Mouse (Mus musculus): Measurements from ENCODE around the gene Slc6a21. TPM values are rescaled to one million over a fixed set of nuclear protein-coding genes. Genes with fewer than 3 reads are reported as not detected.

Gene Slc6a21
- polyA plus RNA-seq, 1 experiment from 2014 or later = not detected

GRCm38 (mm10) chr7:45335056-45335455 is 57.7 kb downstream of the Slc6a21 start, which contains the start of gene Hrc:
Gene Hrc (plus strand): TSS chr7:45335290.
- no peaks in the 10 kb centered on the region for H3K27me3 ChIP-seq
- no peak for TF ChIP-seq CTCF (IDR thresholded peaks at IDR 0.05)
- ATAC-seq (no peak), DNase-seq (ENCODE audit: low read depth, low spot score) (no peak)
- in situ Hi-C loops (cut with MboI; ENCODE audit: low pct_unique_long_range_greater_than_20kb) = no loop called here
- POLR2A ChIA-PET = no interaction called here
- CTCF ChIA-PET = no interaction called here

- no peak for ATAC-seq
- CTCF ChIA-PET = interaction anchor here (1.3 kb wide), 1 partner anchor 31 kb away, joined by 4 read pairs; no protein-coding TSS in a partner anchor
These were observed 59.0 kb downstream of the Slc6a21 start for GRCm38 (mm10) chr7:45336319-45336718.

GRCm38 (mm10) chr7:45337469-45337868 is 60.2 kb downstream of the Slc6a21 start:
- no peaks in the 10 kb centered on the region for H3K27me3 ChIP-seq
- no peak for TF ChIP-seq CTCF (IDR thresholded peaks at IDR 0.05)
- ATAC-seq = no peak
- CTCF ChIA-PET = interaction anchor here (1.3 kb wide), 1 partner anchor 32 kb away, joined by 4 read pairs; no protein-coding TSS in a partner anchor
- DNase-seq (ENCODE audit: low read depth, low spot score) = no peak
- POLR2A ChIA-PET = no interaction called here
- in situ Hi-C loops (cut with MboI; ENCODE audit: low pct_unique_long_range_greater_than_20kb) = no loop called here

More at GRCm38 (mm10) chr7:45336319-45336718, 59.0 kb downstream of the Slc6a21 start:
- POLR2A ChIA-PET = no interaction called here
- no peaks in the 10 kb centered on the region for H3K27me3 ChIP-seq
- TF ChIP-seq CTCF (IDR thresholded peaks at IDR 0.05) = no peak
- DNase-seq (ENCODE audit: low read depth, low spot score) = no peak
- in situ Hi-C loops (cut with MboI; ENCODE audit: low pct_unique_long_range_greater_than_20kb) = no loop called here

- ChIA-PET CTCF (interaction anchor here (1.4 to 4.7 kb wide), 2 partner anchors 28 to 39 kb away, joined by 4 to 44 read pairs; no protein-coding TSS in a partner anchor), POLR2A (no interaction called here)
- no peaks in the 10 kb centered on the region for H3K27me3 ChIP-seq
- no peak for ATAC-seq
- DNase-seq (ENCODE audit: low read depth, low spot score) = no peak
- in situ Hi-C loops (cut with MboI; ENCODE audit: low pct_unique_long_range_greater_than_20kb) = no loop called here
- TF ChIP-seq CTCF (IDR thresholded peaks at IDR 0.05) = no peak
These were observed 61.0 kb downstream of the Slc6a21 start for GRCm38 (mm10) chr7:45338161-45338911.

Other genes starting within 250 kb of the Slc6a21 start
- gene Prr12, start 224.6 kb upstream of the Slc6a21 start, polyA plus RNA-seq (2021) = 35.8 TPM
- gene Nosip, start 215.1 kb upstream of the Slc6a21 start, polyA plus RNA-seq (2021) = 77.4 TPM
- 38.6 TPM for gene Prrg2, start 214.8 kb upstream of the Slc6a21 start, polyA plus RNA-seq (2021)
- gene Rcn3, start 185.3 kb upstream of the Slc6a21 start, polyA plus RNA-seq (2021) = 21.7 TPM
- 22.2 TPM for gene Fcgrt, start 173.7 kb upstream of the Slc6a21 start, polyA plus RNA-seq (2021)
- 920 TPM for gene Rps11, start 153.1 kb upstream of the Slc6a21 start, polyA plus RNA-seq (2021)
- gene Rpl13a, start 148.8 kb upstream of the Slc6a21 start, polyA plus RNA-seq (2021) = 1,333 TPM
- gene Gm45713, start 141.3 kb upstream of the Slc6a21 start, polyA plus RNA-seq (2021) = not detected
- 7.3 TPM for gene Flt3l, start 141.1 kb upstream of the Slc6a21 start, polyA plus RNA-seq (2021)
- 68.2 TPM for gene Pih1d1, start 123.2 kb upstream of the Slc6a21 start, polyA plus RNA-seq (2021)
- gene Aldh16a1, start 122.9 kb upstream of the Slc6a21 start, polyA plus RNA-seq (2021) = 48.9 TPM
- gene Slc17a7, start 113.6 kb upstream of the Slc6a21 start, polyA plus RNA-seq (2021) = 0.19 TPM
- gene Gfy, start 97.9 kb upstream of the Slc6a21 start, polyA plus RNA-seq (2021) = not detected
- gene Pth2, start 96.5 kb upstream of the Slc6a21 start, polyA plus RNA-seq (2021) = not detected
- gene Ccdc155, start 72.6 kb upstream of the Slc6a21 start, polyA plus RNA-seq (2021) = 0.03 TPM
- gene Dkkl1, start 65.4 kb upstream of the Slc6a21 start, polyA plus RNA-seq (2021) = not detected
- 94.7 TPM for gene Tead2, start 61.8 kb upstream of the Slc6a21 start, polyA plus RNA-seq (2021)
- gene Cd37, start 38.4 kb upstream of the Slc6a21 start, polyA plus RNA-seq (2021) = 0.81 TPM
- gene Slc6a16, start 36.4 kb upstream of the Slc6a21 start, polyA plus RNA-seq (2021) = not detected
- 15.0 TPM for gene Trpm4, start 56.3 kb downstream of the Slc6a21 start, polyA plus RNA-seq (2021)
- 0.06 TPM for gene Hrc, start 57.8 kb downstream of the Slc6a21 start, polyA plus RNA-seq (2021)
- gene Ppfia3, start 89.5 kb downstream of the Slc6a21 start, polyA plus RNA-seq (2021) = 4.1 TPM
- gene Lin7b, start 93.1 kb downstream of the Slc6a21 start, polyA plus RNA-seq (2021) = 4.7 TPM
- gene Snrnp70, start 118.2 kb downstream of the Slc6a21 start, polyA plus RNA-seq (2021) = 328 TPM
- gene Kcna7, start 128.1 kb downstream of the Slc6a21 start, polyA plus RNA-seq (2021) = 0.27 TPM
- 3.0 TPM for gene Ntf5, start 136.2 kb downstream of the Slc6a21 start, polyA plus RNA-seq (2021)
- gene Lhb, start 143.3 kb downstream of the Slc6a21 start, polyA plus RNA-seq (2021) = 0.14 TPM
- 59.3 TPM for gene Gys1, start 157.3 kb downstream of the Slc6a21 start, polyA plus RNA-seq (2021)
- gene Ruvbl2, start 160.6 kb downstream of the Slc6a21 start, polyA plus RNA-seq (2021) = 82.1 TPM
- 15.6 TPM for gene Ftl1, start 182.4 kb downstream of the Slc6a21 start, polyA plus RNA-seq (2021)
- gene Bax, start 189.4 kb downstream of the Slc6a21 start, polyA plus RNA-seq (2021) = 201 TPM
- 0.47 TPM for gene Tulp2, start 204.4 kb downstream of the Slc6a21 start, polyA plus RNA-seq (2021)
- gene Gm45808, start 209.3 kb downstream of the Slc6a21 start, polyA plus RNA-seq (2021) = not detected
- gene Dhdh, start 211.3 kb downstream of the Slc6a21 start, polyA plus RNA-seq (2021) = 0.06 TPM
- 506 TPM for gene Nucb1, start 232.9 kb downstream of the Slc6a21 start, polyA plus RNA-seq (2021)
- 123 TPM for gene Ppp1r15a, start 248.8 kb downstream of the Slc6a21 start, polyA plus RNA-seq (2021)
- 2.2 TPM for gene Plekha4, start 248.8 kb downstream of the Slc6a21 start, polyA plus RNA-seq (2021)

Data from Patski (cell line).